Mouse (Mus musculus) ES-E14 (cell line): ENCODE data around the gene Usp47. TPM values are rescaled to one million over a fixed set of nuclear protein-coding genes. Genes with fewer than 3 reads are reported as not detected.

Experiments used
- DNase-seq: peaks from one replicate; pipeline ENCODE4 v3.0.0-alpha.2; 2013; ENCODE audit warnings: low read depth, low spot score
- H3K27ac ChIP-seq: 2 replicates; pipeline ENCODE4 v1.5.1; 2012; ENCODE audit warnings: low read depth, mild to moderate bottlenecking, low read length, moderate library complexity, mixed read lengths; ENCODE audit not compliant: poor library complexity, insufficient read depth, severe bottlenecking
- H3K36me3 ChIP-seq: 2 replicates; pipeline ENCODE4 v1.6.1; 2012; ENCODE audit warnings: mild to moderate bottlenecking, low read length, moderate library complexity, mixed read lengths; ENCODE audit not compliant: control insufficient read depth, poor library complexity, insufficient read depth, severe bottlenecking
- H3K4me1 ChIP-seq, 2 experiments: fragments of 150-350 bp in 1 of 2; sonication (generic) in 1 of 2; 2 replicates each; pipeline ENCODE4 v1.6.1; 2012; ENCODE audit warnings: low read length in 2 of 2, mild to moderate bottlenecking in 1 of 2, mixed read lengths in 1 of 2; ENCODE audit not compliant: control insufficient read depth in 2 of 2, insufficient read depth in 2 of 2, poor library complexity in 1 of 2
- H3K4me3 ChIP-seq, 2 experiments: fragments of 150-350 bp in 1 of 2; sonication (generic) in 1 of 2; 2 replicates each; pipeline ENCODE4 v1.5.1; 2012; ENCODE audit warnings: low read length in 2 of 2, low read depth in 1 of 2, mild to moderate bottlenecking in 1 of 2, mixed read lengths in 1 of 2; ENCODE audit not compliant: insufficient read depth in 1 of 2, poor library complexity in 1 of 2, severe bottlenecking in 1 of 2
- H3K9ac ChIP-seq: 2 replicates; pipeline ENCODE4 v1.6.1; 2012; ENCODE audit warnings: low read depth, mild to moderate bottlenecking, low read length, mixed read lengths; ENCODE audit not compliant: poor library complexity, insufficient read depth, severe bottlenecking
- H3K9me3 ChIP-seq: fragments of 150-350 bp; sonication (generic); 2 replicates; pipeline ENCODE4 v1.6.1; 2012; ENCODE audit warnings: low read depth, mild to moderate bottlenecking, low read length; ENCODE audit not compliant: control insufficient read depth, insufficient read depth
- CHD2 ChIP-seq: IDR thresholded peaks from 2 replicates; pipeline ENCODE4 v1.6.1; 2014; ENCODE audit warnings: mild to moderate bottlenecking, low read depth, low read length, inconsistent platforms
- HCFC1 ChIP-seq: IDR thresholded peaks from 2 replicates; pipeline ENCODE4 v1.6.1; 2012; ENCODE audit warnings: low read length, inconsistent platforms, borderline replicate concordance; ENCODE audit not compliant: insufficient read depth
- MAFK ChIP-seq: IDR thresholded peaks from 2 replicates; pipeline ENCODE4 v1.6.1; 2014; ENCODE audit warnings: mild to moderate bottlenecking, low read depth, low read length, inconsistent platforms; ENCODE audit not compliant: insufficient read depth
- ZC3H11A ChIP-seq: IDR thresholded peaks from 2 replicates; pipeline ENCODE4 v1.6.1; 2012; ENCODE audit warnings: low read depth, mild to moderate bottlenecking, inconsistent platforms, low read length, borderline replicate concordance
- ZNF384 ChIP-seq: IDR thresholded peaks from 2 replicates; pipeline ENCODE4 v1.6.1; 2012; ENCODE audit warnings: low read depth, low read length, inconsistent platforms
- in situ Hi-C, 2 experiments: fragments of 600-800 bp; cut with MboI; formaldehyde crosslinking; loops; one replicate each; pipeline ENCODE4 v1.15.1; 2025; ENCODE audit warnings: low sequenced_read_pairs in 2 of 2, inconsistent platforms in 1 of 2; ENCODE audit not compliant: unreplicated experiment in 2 of 2
- total RNA-seq: library from RNA; depleted of rRNA; stranded (reverse); fragments of 300-350 nt; gene quantifications from 2 replicates; pipeline ENCODE4 v1.2.3, GENCODE M21; 2012

Usp47 gene
- total RNA-seq, 1 experiment = 45.6 TPM

DNA sequence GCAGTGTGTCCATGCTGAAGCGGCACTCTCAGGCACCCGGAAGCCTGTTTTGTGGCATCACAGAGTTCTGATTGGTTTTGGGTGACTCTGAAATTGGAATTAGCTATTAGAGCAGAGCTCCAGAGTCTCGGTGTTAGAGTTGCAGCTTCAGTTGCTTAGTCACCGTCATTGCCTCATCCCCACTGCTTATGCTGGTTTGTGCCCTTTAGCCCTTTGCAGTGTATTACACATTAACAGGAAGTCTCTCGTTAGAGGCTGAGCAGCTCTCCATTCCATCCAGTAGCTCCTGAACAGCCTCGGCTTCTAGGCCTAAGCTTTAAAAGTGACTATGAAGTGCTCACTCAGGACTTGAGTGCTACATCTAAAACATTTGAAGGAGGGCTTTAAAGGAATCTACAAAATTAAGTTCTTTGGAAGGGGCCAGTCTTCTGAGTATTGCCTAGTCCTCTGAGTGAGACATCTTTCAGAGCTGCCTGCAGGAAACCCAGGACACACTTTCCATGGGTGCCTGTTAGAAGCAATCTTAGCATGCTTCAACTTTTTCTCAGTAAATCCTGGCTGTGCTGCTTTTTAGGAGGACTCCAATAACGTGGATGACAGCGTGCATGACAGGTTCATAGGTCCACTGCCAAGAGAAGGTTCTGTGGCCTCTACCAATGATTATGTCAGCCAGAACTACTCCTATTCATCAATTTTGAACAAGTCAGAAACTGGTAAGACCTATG is 32.8 kb downstream of the Usp47 start:
- in situ Hi-C loops = no loop called here
- Histone ChIP-seq H3K4me1 (no peaks in the 10 kb centered on the region), H3K27ac (no peak overlapping the region), H3K4me3 (no peak overlapping the region), H3K9ac (no peak overlapping the region), H3K9me3 (no peaks in the 10 kb centered on the region), H3K36me3 (no peaks in the 10 kb centered on the region)
- TF ChIP-seq ZC3H11A = no peak
- TF ChIP-seq ZNF384 = no peak
- no peak for TF ChIP-seq HCFC1
- no peak for TF ChIP-seq MAFK
- TF ChIP-seq CHD2 = no peak
- no peak for DNase-seq

GRCm38 (mm10) chr7:112074868-112075267 is 51.6 kb downstream of the Usp47 start:
- Histone ChIP-seq H3K27ac (no peak overlapping the region), H3K4me3 (no peak overlapping the region), H3K36me3 (no peaks in the 10 kb centered on the region), H3K4me1 (no peaks in the 10 kb centered on the region), H3K9me3 (no peaks in the 10 kb centered on the region), H3K9ac (no peak overlapping the region)
- in situ Hi-C loops = no loop called here
- no peak for DNase-seq
- TF ChIP-seq ZC3H11A (no peak), HCFC1 (no peak), MAFK (no peak), CHD2 (no peak), ZNF384 (no peak)

DNA sequence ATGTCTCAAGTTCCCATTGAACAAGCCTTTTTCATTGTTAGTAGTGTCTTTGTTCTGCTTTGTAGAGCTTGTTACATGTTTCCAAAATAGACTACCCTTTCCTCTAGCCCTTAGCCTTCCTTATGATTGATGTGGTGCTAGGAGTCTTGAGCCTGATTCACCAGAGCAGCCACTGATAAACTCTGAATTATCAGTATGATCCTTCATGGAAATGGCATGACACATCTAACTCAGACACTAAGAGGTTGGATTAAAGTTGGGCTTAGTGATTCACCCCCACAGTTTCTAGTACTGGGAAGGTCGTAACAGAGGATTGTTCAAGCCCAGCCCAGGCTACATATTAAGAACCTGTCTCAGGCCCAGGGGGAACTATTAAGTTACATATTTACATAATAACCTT is 59.3 kb downstream of the Usp47 start:
- Histone ChIP-seq H3K4me1 (no peaks in the 10 kb centered on the region), H3K4me3 (no peak overlapping the region), H3K9ac (no peak overlapping the region), H3K36me3 (peaks cover 2% of the 10 kb centered on the region; the same call in 1 of the 2 replicates), H3K9me3 (no peaks in the 10 kb centered on the region), H3K27ac (no peak overlapping the region)
- no peak for TF ChIP-seq MAFK
- TF ChIP-seq HCFC1 = no peak
- no peak for TF ChIP-seq CHD2
- TF ChIP-seq ZNF384 = no peak
- TF ChIP-seq ZC3H11A = no peak
- DNase-seq = no peak
- in situ Hi-C loops = loop anchor here in 1 of 2 experiments (10.0 kb wide), 1 partner anchor 282 kb away; no protein-coding TSS in a partner anchor

- in situ Hi-C loops = loop anchor here in 1 of 2 experiments (10.0 kb wide), 1 partner anchor 281 kb away; no protein-coding TSS in a partner anchor
- peaks cover 2% of the 10 kb centered on the region; the same call in 1 of the 2 replicates for H3K36me3 ChIP-seq
- no peak for DNase-seq
- no peaks in the 10 kb centered on the region for H3K9me3 ChIP-seq
- no peak overlapping the region for H3K27ac ChIP-seq
- no peak overlapping the region for H3K9ac ChIP-seq
- H3K4me1 ChIP-seq = no peaks in the 10 kb centered on the region
- H3K4me3 ChIP-seq = no peak overlapping the region
- TF ChIP-seq ZNF384 (no peak), ZC3H11A (no peak)
These were observed 60.9 kb downstream of the Usp47 start for GRCm38 (mm10) chr7:112084222-112084621.
